Mouse (Mus musculus): Measurements from ENCODE around the gene Lurap1.

GRCm38 (mm10) chr4:116160769-116161168 is 9.6 kb upstream of the Lurap1 start:
- TF ChIP-seq CTCF (IDR thresholded peaks at IDR 0.05; ENCODE audit: extremely low read depth, insufficient read depth, low read length): no peak
- no peak for TF ChIP-seq POLR2A (IDR thresholded peaks at IDR 0.05; ENCODE audit: extremely low read depth, insufficient read depth, low read length)

All from cortical plate, adult 2 months (tissue).